Mouse (Mus musculus) layer of hippocampus, postnatal 14 days (tissue): ENCODE measurements at regions not wholly inside any gene's neighbourhood (a gene's known extent, or its start where the extent isn't known, plus 50 kb on each side); places are given as distances from the start of the nearest gene placed in this dataset.

Source experiments
- DNase-seq, 2 experiments: peaks; one replicate each; pipeline ENCODE4 v3.0.0; 2021 to 2022; ENCODE audit warnings: low spot score in 2 of 2, mixed read lengths in 1 of 2

DNA sequence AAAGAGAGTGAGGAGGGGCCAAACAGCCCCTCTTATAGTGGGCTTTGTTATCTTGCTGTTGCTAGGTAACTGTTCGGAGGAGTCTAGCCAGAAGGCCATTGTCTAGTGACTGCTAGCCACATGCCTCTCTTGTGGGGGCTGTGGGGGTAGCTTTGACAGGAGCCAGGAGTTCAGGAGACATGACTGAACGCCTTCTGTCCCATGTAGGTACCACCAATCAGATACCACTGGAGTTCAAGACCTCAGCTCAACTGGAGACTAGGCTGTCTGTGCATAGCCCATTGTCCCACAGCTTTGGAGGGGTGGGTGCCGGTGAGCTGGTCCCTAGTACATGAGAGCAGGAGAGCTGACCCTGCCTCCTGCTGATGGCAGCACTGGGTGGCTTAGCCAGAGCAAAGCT is 82.4 kb upstream of the Unc93a2 start:
- DNase-seq, result no peak

- no peak for DNase-seq
Measured at GRCm38 (mm10) chr17:7464901-7465300, 79.6 kb upstream of the Unc93a2 start.

DNA sequence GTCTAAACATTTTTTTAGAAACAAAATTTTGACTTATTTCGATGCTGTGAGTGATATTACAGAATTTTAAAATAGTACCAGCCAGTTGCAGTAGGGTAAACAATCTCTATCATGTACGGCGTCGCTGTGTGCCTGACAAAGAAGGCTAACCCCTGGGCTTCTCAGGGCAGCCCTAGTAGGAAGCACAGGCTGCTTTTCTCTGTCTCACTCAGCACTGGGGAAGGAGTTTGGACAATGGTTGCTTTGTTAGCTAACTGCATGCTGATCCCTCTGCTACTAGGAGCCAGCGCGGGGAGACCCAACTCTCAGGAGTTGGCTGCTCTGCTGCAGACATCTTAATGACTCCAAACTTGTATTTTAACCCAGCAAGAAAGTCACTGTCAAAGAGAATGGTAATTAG is 75.9 kb upstream of the Unc93a2 start:
- DNase-seq, result no peak

DNA sequence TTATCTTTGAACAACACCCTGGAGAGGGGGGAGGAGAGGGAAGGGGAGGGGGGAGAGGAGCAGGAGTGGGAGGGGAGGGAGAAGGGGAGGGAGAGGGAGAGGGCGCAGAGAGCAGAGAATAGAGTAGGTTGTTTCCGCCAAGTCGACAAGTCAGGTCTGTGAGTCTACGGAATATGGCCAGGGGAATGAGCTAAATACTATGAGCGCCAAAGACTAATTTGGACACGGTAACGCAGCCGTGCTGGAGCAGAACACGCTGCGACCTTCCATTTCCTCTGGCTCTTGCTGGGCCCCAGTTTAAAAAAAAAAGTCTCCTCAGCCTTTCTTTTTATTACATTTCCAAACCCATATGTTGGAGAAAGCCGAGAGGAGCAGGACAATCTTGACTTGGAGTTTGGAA is 71.7 kb upstream of the Unc93a2 start:
- no peak for DNase-seq

GRCm38 (mm10) chr17:7443822-7444221 is 58.6 kb upstream of the Unc93a2 start:
- DNase-seq, result peak; percentile 46 to 66

DNA sequence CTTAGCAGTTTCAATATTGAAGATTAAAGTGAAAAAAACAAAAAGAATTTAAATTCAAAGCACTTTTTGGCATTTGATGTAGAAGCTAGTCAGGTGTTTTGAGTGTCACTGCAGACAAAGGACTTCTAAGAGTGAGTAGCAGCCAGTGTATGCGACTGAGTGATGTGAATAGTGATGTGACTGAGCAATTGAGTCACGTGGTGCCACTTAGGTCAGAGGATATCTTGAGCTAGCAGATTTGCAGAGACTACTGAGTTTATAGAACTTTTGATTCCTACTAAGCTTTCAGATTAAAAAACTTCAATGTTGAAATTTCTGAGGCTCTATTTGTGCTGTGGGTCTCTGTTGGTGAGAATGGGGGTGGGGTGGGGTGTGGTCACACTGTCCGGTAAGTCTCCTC is 49.8 kb upstream of the Unc93a2 start:
- no peak for DNase-seq
